Comparison of ENCODE assay signal across 8 mouse cellular contexts in the genomic region with DNA sequence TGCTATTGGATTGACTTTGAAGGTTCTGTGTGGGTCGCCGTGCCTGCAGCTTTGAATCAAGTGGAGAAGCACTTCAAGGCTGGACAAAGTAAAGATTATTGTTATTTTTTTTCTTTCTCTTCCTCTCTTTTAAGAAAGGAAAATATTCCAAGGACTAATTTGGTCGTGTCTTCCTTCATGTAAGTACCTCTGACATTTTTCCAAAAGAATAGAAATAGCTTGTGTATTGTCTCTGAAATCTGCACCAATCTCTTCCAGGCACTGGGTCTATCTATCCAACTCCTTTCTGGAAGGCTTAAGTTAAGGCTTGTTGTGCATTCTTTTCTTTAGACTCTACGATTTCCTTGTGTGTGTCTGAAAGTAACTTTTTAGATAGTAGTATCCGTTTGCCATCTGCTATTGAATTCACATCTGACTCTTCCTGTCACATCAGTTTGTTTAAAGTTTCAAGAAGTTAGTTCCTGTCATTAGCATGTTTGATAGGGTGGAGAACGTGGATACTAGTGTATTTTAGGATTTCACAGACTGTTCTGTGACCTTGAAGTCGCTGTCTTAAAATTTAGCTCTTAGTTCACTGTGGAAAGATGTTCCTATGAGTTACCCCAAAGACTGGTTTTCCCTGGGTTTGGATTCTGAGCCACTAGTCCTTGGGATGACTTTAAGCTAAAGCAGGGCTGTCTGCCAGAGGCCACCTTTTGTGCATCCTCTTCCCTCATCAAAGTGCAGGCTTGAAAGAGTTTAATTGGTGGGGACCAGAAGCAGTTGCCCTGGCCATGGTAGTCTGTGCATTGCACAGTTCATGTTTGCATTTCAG. TPM values are rescaled to one million over a fixed set of nuclear protein-coding genes. Genes with fewer than 3 reads are reported as not detected.
DNase-seq lines count a peak whose midpoint lies in the region; ATAC-seq and TF ChIP-seq lines count a peak whose summit lies in the region.

No protein-coding gene starts in this region.

- TF ChIP-seq EP300 in heart, postnatal 0 days (IDR thresholded peaks at IDR 0.05; ENCODE audit: low read depth), result no peak

- no peak for ATAC-seq in kidney, embryonic 15.5 days (replicated peaks; ENCODE audit: low FRiP score)
- ATAC-seq in heart, postnatal 0 days (ENCODE audit: insufficient read depth, low read depth), result no peak
- ATAC-seq in frontal cortex, adult (ENCODE audit: low TSS enrichment), result no peak

- H3K9ac ChIP-seq in kidney, embryonic 15.5 days, result 0 out of 2 replicates have a peak overlapping the region, but pooled peaks have one; percentile 29
- H3K9ac ChIP-seq in heart, postnatal 0 days (replicated peaks; ENCODE audit: low read depth, low read length), result peak overlapping the region; percentile 81

- no peak for TF ChIP-seq POLR2A in cortical plate, adult 2 months (IDR thresholded peaks at IDR 0.05; ENCODE audit: extremely low read depth, insufficient read depth, low read length)

- no peaks in the 10 kb centered on the region for H3K9me3 ChIP-seq in kidney, embryonic 15.5 days (replicated peaks)
- H3K9me3 ChIP-seq in heart, postnatal 0 days (replicated peaks; ENCODE audit: control insufficient read depth, low read length), result no peaks in the 10 kb centered on the region

- TF ChIP-seq CTCF in cortical plate, adult 2 months (IDR thresholded peaks at IDR 0.05; ENCODE audit: extremely low read depth, insufficient read depth, low read length), result no peak
- no peak for TF ChIP-seq CTCF in heart, postnatal 0 days (IDR thresholded peaks at IDR 0.05; ENCODE audit: low read depth)

- H3K36me3 ChIP-seq in kidney, embryonic 15.5 days, result no peaks in the 10 kb centered on the region
- no peaks in the 10 kb centered on the region for H3K36me3 ChIP-seq in heart, postnatal 0 days (replicated peaks; ENCODE audit: control insufficient read depth, insufficient read depth, low read length)
- no peaks in the 10 kb centered on the region for H3K36me3 ChIP-seq in macrophage (ENCODE audit: inconsistent target)

- peak overlapping the region; percentile 66 for H3K4me3 ChIP-seq in kidney, embryonic 15.5 days (replicated peaks)
- H3K4me3 ChIP-seq in cortical plate, adult 2 months (ENCODE audit: insufficient read depth, low read length), result peak overlapping the region; percentile 81
- peak overlapping the region; percentile 84 for H3K4me3 ChIP-seq in heart, postnatal 0 days (ENCODE audit: low read depth, low read length)
- peak overlapping the region; percentile 89 for H3K4me3 ChIP-seq in macrophage (ENCODE audit: inconsistent target)

- WGBS in kidney, embryonic 15.5 days, result 16% methylated on average over 7 of the region's 7 CpGs
- WGBS in heart, postnatal 0 days, result under 1% methylated on average over 7 of the region's 7 CpGs
- WGBS in macrophage (ENCODE audit: missing documents), result 0% methylated on average over 6 of the region's 7 CpGs

- H3K27me3 ChIP-seq in kidney, embryonic 15.5 days, result peaks cover 5% of the 10 kb centered on the region; the same call in 1 of the 2 replicates
- no peaks in the 10 kb centered on the region for H3K27me3 ChIP-seq in heart, postnatal 0 days (ENCODE audit: control insufficient read depth, insufficient read depth, low read length)

- H3K27ac ChIP-seq in kidney, embryonic 15.5 days, result peak overlapping the region; percentile 91
- H3K27ac ChIP-seq in cortical plate, adult 2 months (ENCODE audit: insufficient read depth, low read length), result peak overlapping the region; percentile 86
- H3K27ac ChIP-seq in heart, postnatal 0 days (ENCODE audit: low read depth), result peak overlapping the region; percentile 99
- peak overlapping the region; percentile 76 for H3K27ac ChIP-seq in macrophage

- peaks cover 54% of the 10 kb centered on the region for H3K79me2 ChIP-seq in macrophage (ENCODE audit: inconsistent target)

- peak overlapping the region; percentile 85 for H3K4me2 ChIP-seq in kidney, embryonic 15.5 days
- peak overlapping the region; percentile 67 for H3K4me2 ChIP-seq in heart, postnatal 0 days (ENCODE audit: low read depth, low read length)

- DNase-seq in kidney, postnatal 4 days, result no peak
- DNase-seq in heart, postnatal 0 days (ENCODE audit: low spot score), result no peak
- no peak for DNase-seq in retina, embryonic 14.5 days (ENCODE audit: low spot score)
- DNase-seq in layer of hippocampus, postnatal 25 days (ENCODE audit: extremely low spot score in 1 of 2, low spot score in 1 of 2), result no peak

- H3K4me1 ChIP-seq in kidney, embryonic 15.5 days, result no peaks in the 10 kb centered on the region
- H3K4me1 ChIP-seq in cortical plate, adult 2 months (ENCODE audit: control insufficient read depth, insufficient read depth, low read length), result peaks cover 4% of the 10 kb centered on the region; the same call in 1 of the 2 replicates
- H3K4me1 ChIP-seq in heart, postnatal 0 days (ENCODE audit: control insufficient read depth, insufficient read depth), result peaks cover 9% of the 10 kb centered on the region

RNA-seq across cellular contexts. Expression of gene Mef2c, which starts 21.3 kb away (rescaled TPM):
- 53.6 and 60.4 TPM in 2 replicates for polyA plus RNA-seq in kidney, embryonic 15.5 days (2015; fragmentation: Nextera tagmentation; extraction: Ambion mirVana)
- polyA plus RNA-seq in cortical plate, adult 2 months (2012; rRNA removed), result 308 and 319 TPM in 2 replicates
- total RNA-seq in heart, postnatal 0 days (2014; rRNA removed; ENCODE audit: low replicate concordance), result 66.9 and 69.0 TPM in 2 replicates
- polyA plus RNA-seq in heart, postnatal 0 days (2015; fragmentation: Nextera tagmentation; extraction: Ambion mirVana), result 81.9 and 84.3 TPM in 2 replicates
- total RNA-seq in macrophage (2018; cell fraction: chromatin; rRNA removed), result 100 to 1,000 TPM in 20 of 26 experiments, 10 to 100 TPM in 6; 22.7 to 453 (median 163) TPM
- 100 to 1,000 TPM in 11 of 26 experiments, 10 to 100 TPM in 15; 33.3 to 121 (median 59.0) TPM for total RNA-seq in macrophage (2018; cell fraction: cytosol; rRNA removed)
- total RNA-seq in macrophage (2018; cell fraction: nucleus; rRNA removed), result 100 to 1,000 TPM in 12 of 26 experiments, 10 to 100 TPM in 14; 33.3 to 308 (median 78.5) TPM
- 56.0 to 74.5 TPM (median 74.3 TPM) in 3 replicates for polyA plus RNA-seq in macrophage (2018)
- total RNA-seq in layer of hippocampus, postnatal 25 days (2021), result 100 to 1,000 TPM; 114 to 128 TPM
